Mouse (Mus musculus): ENCODE results near the gene Zfp617. TPM values are rescaled to one million over a fixed set of nuclear protein-coding genes. Genes with fewer than 3 reads are reported as not detected.
A peak's percentile ranks its signal among the peaks of the same experiment; 100 is the strongest.
"Not testable (repeated sequence)": the region's sequence is repeated elsewhere in the genome, so short reads cannot be mapped to it uniquely, and the experiment has no call there.

Gene Zfp617
- polyA plus RNA-seq (2015; fragmentation: Nextera tagmentation; extraction: Ambion mirVana): 26.8 and 29.5 TPM in 2 replicates

DNA sequence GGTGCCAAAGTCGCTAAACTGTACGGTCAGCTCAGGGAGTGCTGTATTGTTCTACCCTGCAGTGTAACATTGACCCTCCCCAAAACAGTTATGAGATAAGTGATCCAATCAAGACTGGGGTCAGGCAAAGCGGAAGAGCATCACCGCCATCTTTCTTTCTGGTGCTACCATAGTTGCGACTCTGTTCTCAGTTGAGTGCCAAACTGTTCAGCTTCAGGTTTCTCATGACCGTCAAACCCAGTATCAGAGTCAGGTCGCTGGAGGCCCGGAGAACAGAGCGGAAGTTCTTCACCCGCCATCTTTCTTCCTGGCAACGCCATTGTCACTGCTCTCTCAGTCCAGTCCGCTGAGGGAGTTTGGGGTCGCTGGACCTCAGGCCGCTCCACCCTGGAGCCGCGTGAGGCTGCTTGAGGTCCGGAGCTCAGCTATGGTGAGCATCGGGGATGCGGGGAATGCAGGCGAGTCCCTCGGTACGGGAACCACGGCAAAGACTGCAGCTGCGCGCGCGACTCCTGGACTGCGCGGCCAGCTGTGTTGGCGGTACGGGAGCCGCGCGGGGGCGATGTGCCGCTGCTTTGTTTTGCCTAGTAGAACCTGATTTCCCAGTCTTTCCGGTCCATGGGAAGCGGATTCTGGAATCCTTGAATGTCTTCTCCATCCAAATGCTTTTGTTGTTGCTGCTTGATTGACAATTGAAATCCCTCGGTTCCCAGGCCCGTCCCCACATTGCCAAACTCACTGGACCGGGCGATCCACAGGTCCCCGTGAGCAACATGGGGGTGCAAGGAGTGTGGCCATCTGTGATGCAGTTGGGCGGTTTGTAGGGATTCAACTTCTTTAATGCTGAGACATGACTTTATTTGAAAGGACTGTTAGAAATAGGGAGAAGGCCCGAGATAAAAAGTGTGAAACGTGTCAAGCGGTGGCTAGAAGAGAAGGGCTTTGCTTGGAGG is at the start of gene Zfp617, which contains the start of gene Zfp882:
Gene Zfp617 (plus strand): TSS at position 327 of the 953 bp plus-strand sequence.
Gene Zfp882 (plus strand): TSS at position 300 of the 953 bp plus-strand sequence.
- H3K4me1 ChIP-seq: no peaks in the 10 kb centered on the region
- H3K9me3 ChIP-seq: no peaks in the 10 kb centered on the region
- 8% methylated on average over 47 of the region's 47 CpGs for WGBS
- peak within 1 kb of the TSS; percentile 74 for H3K4me3 ChIP-seq
- no peaks in the 10 kb centered on the region for H3K27me3 ChIP-seq
- H3K4me2 ChIP-seq (replicated peaks): peak within 1 kb of the TSS; percentile 65
- ATAC-seq (ENCODE audit: low FRiP score, low read depth): peak; percentile 95
- peak within 1 kb of the TSS; percentile 88 for H3K9ac ChIP-seq
- H3K27ac ChIP-seq: peak within 1 kb of the TSS; percentile 98
- H3K36me3 ChIP-seq: peaks cover 6% of the 10 kb centered on the region

DNA sequence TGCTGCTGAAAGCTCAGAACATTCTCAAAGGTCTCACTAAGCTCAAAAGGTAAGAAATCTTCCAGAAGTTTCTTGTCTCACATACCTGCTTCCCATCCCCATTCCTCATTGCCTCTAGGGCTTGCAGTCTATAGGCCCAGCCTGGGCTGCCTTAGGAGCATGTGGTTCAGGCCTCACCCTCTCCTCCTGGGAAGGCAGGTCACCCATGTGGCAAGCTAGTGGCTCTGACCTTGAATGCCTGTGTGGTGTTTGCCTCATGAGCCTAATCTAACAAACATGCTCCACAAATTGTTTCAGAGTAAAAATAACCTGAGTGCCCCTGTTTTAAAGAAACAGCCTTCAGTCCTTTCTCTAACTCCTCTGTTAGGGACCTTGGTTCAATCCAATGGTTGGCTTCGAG is 46.9 kb upstream of the Zfp617 start:
- not testable (repeated sequence) for H3K9me3 ChIP-seq; H3K36me3 ChIP-seq; H3K4me3 ChIP-seq; H3K4me2 ChIP-seq (replicated peaks); H3K27me3 ChIP-seq; ATAC-seq (ENCODE audit: low FRiP score, low read depth); H3K9ac ChIP-seq; H3K27ac ChIP-seq; H3K4me1 ChIP-seq
- WGBS: 81% methylated on average over 1 of the region's 1 CpGs

DNA sequence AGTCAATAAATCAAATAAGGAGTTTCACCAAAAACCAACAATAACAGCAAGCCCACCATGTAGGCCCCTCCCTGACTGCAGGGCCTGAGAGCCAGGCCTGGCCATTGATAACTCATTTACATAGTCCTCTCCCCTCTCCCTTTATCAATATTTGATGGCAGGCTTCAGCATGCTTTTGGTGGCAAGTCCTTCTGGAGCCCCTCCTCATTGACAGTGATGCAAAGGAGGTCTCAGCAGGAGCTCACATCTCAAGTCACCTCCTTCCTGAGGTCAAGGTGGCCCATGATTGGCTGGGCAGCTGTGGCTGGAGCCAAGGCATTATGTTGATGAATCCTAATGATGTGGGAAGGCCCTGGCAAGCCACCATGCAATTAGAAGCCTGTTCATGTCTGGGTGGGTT is 46.4 kb upstream of the Zfp617 start:
- not testable (repeated sequence) for H3K27ac ChIP-seq; H3K9me3 ChIP-seq; H3K4me1 ChIP-seq; H3K4me2 ChIP-seq (replicated peaks); H3K27me3 ChIP-seq; H3K9ac ChIP-seq; ATAC-seq (ENCODE audit: low FRiP score, low read depth); H3K4me3 ChIP-seq; H3K36me3 ChIP-seq

DNA sequence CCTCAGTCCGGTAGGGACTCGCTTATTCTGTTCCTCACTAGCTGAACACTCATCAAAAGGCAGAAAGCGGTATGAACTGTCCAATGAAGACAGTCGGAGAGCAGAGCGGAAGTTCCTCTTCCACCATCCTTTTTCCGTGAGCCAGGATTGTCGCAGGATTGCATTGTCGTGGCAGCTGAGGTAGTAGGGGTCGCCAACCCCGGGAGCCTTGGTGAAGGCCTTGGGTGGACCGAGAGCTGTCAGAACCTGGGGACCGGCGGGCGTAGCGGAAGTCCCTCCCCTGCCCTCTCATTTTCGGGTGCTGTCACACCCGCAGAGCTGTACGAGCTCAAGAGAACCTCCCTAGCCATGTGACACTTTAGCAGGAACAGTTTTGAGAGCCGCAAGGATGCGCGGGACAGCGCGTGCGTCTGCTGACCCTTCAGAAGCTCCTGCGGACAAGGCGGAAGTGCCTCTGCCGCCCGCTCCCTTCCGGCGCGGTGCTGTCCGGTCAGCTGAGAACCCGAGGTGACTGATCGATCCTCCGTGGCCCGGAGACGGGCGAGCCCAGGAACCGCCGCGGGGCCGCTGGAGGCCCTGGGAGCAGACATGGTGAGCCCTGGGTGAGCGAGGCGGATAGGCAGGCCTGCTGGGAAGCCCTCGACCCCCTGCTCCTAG is 26.7 kb upstream of the Zfp617 start, which contains the start of gene Zfp709:
Gene Zfp709 (plus strand): TSS at position 402 of the 657 bp plus-strand sequence.
- no peaks in the 10 kb centered on the region for H3K4me1 ChIP-seq
- H3K36me3 ChIP-seq: peaks cover 22% of the 10 kb centered on the region
- peak within 1 kb of the TSS; percentile 88 for H3K4me2 ChIP-seq (replicated peaks)
- peak within 1 kb of the TSS; percentile 61; the same call in 1 of the 2 replicates for H3K27ac ChIP-seq
- H3K9me3 ChIP-seq: peaks cover 22% of the 10 kb centered on the region
- WGBS: 6% methylated on average over 44 of the region's 45 CpGs
- no peaks in the 10 kb centered on the region for H3K27me3 ChIP-seq
- H3K9ac ChIP-seq: peak within 1 kb of the TSS; percentile 91
- ATAC-seq (ENCODE audit: low FRiP score, low read depth): peak; percentile 92
- H3K4me3 ChIP-seq: peak within 1 kb of the TSS; percentile 75

DNA sequence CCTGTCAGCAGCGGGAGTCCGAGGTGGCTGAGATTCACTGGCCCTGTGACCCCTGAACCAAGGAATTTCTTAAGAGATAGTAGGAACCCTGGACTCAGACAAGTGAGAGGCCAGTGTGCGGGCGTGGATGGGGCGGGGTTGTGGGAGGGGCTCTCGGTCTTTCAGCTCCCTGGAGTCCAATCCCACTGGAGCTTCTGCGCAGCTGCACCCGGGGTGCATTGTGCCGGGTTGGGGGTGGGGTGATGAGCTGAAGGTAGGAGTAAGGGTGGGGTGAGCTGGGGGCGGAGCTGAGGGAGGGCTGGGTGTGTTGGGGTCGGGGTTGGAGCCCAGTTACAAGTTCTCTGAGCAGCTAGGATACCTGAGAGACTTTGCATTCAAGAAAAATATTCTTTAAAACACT is 7.8 kb upstream of the Zfp617 start:
- H3K36me3 ChIP-seq; H3K4me1 ChIP-seq; H3K27ac ChIP-seq; H3K27me3 ChIP-seq; H3K4me3 ChIP-seq; H3K9ac ChIP-seq; H3K9me3 ChIP-seq; ATAC-seq (ENCODE audit: low FRiP score, low read depth); H3K4me2 ChIP-seq (replicated peaks): not testable (repeated sequence)
- WGBS: 46% methylated on average over 11 of the region's 11 CpGs

DNA sequence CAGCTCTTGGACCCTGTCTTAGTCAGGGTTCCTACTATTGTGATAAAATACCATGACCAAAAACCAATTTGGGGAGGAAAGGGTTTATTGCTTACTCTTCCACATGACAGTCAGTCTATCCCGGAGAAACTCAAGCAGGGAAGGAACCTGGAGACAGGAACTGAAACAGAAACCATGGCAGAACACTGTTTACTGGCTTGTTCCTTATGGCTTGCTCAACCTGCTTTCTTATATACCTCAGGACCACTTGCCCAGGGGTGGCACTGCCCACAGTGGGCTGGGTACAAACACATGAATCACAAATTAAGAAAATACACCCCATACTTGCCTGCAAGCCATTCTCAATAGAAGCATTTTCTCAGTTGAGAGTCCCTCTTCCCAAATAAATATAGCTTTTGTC is 5.4 kb upstream of the Zfp617 start:
- H3K9me3 ChIP-seq; ATAC-seq (ENCODE audit: low FRiP score, low read depth); H3K4me2 ChIP-seq (replicated peaks); H3K36me3 ChIP-seq; H3K4me1 ChIP-seq; H3K27me3 ChIP-seq; H3K27ac ChIP-seq; H3K9ac ChIP-seq; H3K4me3 ChIP-seq: not testable (repeated sequence)
- WGBS: 55% methylated on average over 1 of the region's 1 CpGs

DNA sequence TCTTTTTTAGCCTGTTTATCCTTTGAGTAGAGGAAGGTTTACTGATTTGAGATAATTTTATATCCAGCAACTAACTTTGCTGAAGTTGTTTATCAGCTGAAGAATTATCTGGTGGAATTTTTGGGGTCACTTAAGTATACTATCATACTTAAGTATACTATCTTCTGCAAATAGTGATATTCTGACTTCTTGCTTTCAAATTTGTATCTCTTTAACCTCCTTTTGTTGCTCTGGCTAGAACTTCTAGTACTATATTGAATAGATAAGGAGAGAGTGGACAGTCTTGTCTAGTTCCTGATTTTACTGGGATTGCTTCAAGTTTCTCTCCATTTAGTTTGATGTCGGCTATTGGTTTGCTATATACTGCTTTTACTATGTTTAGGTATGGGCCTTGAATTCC is 1.6 kb upstream of the Zfp617 start:
- Histone ChIP-seq H3K4me2 (replicated peaks) (no peak overlapping the region), H3K4me1 (no peaks in the 10 kb centered on the region), H3K36me3 (no peaks in the 10 kb centered on the region), H3K27me3 (no peaks in the 10 kb centered on the region), H3K4me3 (no peak overlapping the region), H3K9ac (no peak overlapping the region), H3K9me3 (no peaks in the 10 kb centered on the region), H3K27ac (no peak overlapping the region)
- ATAC-seq (ENCODE audit: low FRiP score, low read depth): no peak
- WGBS: 93% methylated on average over 1 of the region's 1 CpGs

DNA sequence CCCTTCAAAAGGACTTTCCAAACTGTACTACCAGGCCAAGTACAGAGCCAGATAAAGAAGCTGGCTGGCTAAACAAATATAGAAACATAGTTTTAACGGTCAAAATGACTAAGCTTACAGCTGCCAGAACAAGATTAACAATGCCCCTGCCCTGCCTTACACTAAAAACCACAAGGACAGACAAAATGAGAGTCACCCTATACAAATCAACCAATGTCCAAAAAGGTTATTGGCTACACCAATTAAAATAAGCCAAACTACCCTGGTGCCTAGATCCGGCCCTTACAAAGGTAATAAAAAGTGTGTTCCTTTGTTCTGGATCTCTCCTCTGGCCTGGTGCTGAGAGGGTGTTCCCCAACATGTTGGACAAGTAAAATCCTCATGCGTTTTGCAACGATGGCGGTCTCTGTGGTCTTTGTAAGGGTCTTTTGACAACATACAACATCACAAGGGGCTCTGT is 607 bp upstream of the Zfp617 start:
- H3K9me3 ChIP-seq: no peaks in the 10 kb centered on the region
- H3K4me3 ChIP-seq: peak overlapping the region; percentile 74
- WGBS: 92% methylated on average over 5 of the region's 5 CpGs
- H3K4me2 ChIP-seq (replicated peaks): peak overlapping the region; percentile 65
- no peaks in the 10 kb centered on the region for H3K4me1 ChIP-seq
- ATAC-seq (ENCODE audit: low FRiP score, low read depth): no peak
- peak overlapping the region; percentile 98 for H3K27ac ChIP-seq
- 0 out of 2 replicates have a peak, but pooled peaks cover under 1% of the 10 kb centered on the region for H3K36me3 ChIP-seq
- no peak overlapping the region for H3K9ac ChIP-seq
- no peaks in the 10 kb centered on the region for H3K27me3 ChIP-seq

DNA sequence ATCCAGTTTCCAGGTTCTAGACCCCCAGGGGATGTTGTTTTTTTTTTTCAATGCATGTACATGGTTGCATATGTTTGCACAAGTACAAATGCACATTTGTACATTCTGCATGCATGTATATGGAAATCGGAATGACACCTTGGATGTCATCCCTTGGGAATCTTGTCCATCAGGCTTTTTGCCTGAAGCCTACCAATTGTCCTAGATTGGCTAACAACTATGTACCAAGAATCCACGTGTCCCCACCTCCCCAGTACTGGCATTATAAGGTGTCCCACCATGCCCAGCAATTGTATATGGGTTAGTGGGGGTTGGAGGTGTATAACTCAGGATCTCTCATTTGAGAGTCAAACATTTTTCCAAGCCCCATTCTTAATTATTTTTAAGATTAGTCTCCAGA is 3.9 kb downstream of the Zfp617 start:
- no peak for ATAC-seq (ENCODE audit: low FRiP score, low read depth)
- Histone ChIP-seq H3K4me3 (no peak overlapping the region), H3K27me3 (no peaks in the 10 kb centered on the region), H3K4me1 (no peaks in the 10 kb centered on the region), H3K36me3 (peaks cover 38% of the 10 kb centered on the region), H3K27ac (no peak overlapping the region), H3K9me3 (no peaks in the 10 kb centered on the region), H3K4me2 (replicated peaks) (no peak overlapping the region), H3K9ac (no peak overlapping the region)
- 94% methylated on average over 2 of the region's 2 CpGs for WGBS

DNA sequence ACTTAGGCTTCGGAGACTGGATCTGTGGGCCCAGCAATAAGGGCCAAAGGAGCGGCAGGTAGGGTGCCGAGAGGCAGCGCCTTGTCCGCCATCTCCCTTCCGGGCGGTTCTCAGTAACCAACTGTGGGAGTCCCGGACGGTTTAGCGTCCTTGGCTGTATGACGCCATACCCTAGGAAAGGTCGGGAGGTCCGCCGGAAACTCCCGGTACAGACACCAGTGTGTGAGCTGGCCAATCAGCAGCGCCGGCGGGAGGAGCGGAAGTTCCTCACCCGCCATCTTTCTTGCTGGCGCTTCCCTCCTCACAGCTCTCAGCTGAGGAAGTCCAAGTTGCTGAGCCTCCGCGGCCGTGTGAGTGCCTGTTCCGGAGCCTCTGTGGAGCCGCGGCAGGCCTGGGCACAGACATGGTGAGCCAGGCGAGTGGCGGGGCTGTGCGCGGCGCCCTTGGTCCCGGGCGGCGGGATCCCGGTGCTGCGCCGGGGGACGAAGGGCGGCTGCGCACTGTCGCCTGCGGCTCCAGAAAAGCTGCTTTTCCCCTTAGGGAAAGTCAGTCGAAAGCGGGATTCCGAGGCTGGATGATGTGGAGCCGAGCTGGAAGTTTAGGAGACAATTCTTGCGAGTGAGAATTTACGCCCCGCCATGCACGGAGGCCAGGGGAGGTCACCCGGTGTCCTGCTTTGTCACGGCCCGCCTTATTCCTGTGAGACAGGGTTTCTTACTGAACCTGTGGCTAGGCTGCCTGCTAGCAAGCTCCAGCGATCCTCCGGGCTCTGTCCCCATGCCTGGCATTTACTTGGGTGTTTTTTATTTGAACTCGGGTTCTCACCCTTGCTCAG is 14.3 kb downstream of the Zfp617 start:
- Histone ChIP-seq H3K9ac (peak overlapping the region; percentile 94), H3K4me2 (replicated peaks) (peak overlapping the region; percentile 77), H3K36me3 (peaks cover 24% of the 10 kb centered on the region), H3K27ac (peak overlapping the region; percentile 98), H3K4me3 (peak overlapping the region; percentile 80), H3K9me3 (no peaks in the 10 kb centered on the region), H3K4me1 (peaks cover 9% of the 10 kb centered on the region), H3K27me3 (no peaks in the 10 kb centered on the region)
- ATAC-seq (ENCODE audit: low FRiP score, low read depth): peak; percentile 99
- under 1% methylated on average over 57 of the region's 57 CpGs for WGBS

DNA sequence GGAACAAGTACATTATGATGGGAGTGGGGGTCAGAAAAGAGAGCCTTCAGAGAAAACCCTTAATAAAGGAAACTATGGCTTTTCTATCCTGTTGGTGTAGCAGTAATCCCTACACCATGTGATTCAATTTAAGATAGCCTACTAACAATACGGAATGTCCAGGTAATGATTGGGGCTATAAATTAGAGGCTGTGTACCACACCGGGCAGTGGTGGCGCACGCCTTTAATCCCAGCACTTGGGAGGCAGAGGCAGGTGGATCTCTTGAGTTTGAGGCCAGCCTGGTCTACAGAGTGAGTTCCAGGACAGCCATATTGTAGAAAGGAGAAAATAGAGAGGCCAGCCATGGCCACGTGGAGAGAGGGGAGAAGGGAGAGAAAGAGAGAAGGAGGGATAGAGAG is 17.4 kb downstream of the Zfp617 start:
- Histone ChIP-seq H3K4me3 (no peak overlapping the region), H3K27me3 (no peaks in the 10 kb centered on the region), H3K36me3 (peaks cover 38% of the 10 kb centered on the region), H3K9ac (no peak overlapping the region), H3K4me2 (replicated peaks) (no peak overlapping the region), H3K4me1 (peaks cover 9% of the 10 kb centered on the region), H3K27ac (no peak overlapping the region), H3K9me3 (no peaks in the 10 kb centered on the region; the same call in 1 of the 2 replicates)
- WGBS: 94% methylated on average over 5 of the region's 5 CpGs
- ATAC-seq (ENCODE audit: low FRiP score, low read depth): no peak

Data from limb, embryonic 13.5 days (tissue).